Mouse (Mus musculus): ENCODE measurements at regions not wholly inside any gene's neighbourhood (a gene's known extent, or its start where the extent isn't known, plus 50 kb on each side); places are given as distances from the start of the nearest gene placed in this dataset.
A peak's percentile ranks its signal among the peaks of the same experiment; 100 is the strongest.

- Histone ChIP-seq H3K9me3 (replicated peaks) (no peaks in the 10 kb centered on the region), H3K36me3 (no peaks in the 10 kb centered on the region), H3K27me3 (replicated peaks) (no peaks in the 10 kb centered on the region), H3K4me2 (no peak overlapping the region), H3K4me1 (no peaks in the 10 kb centered on the region), H3K4me3 (replicated peaks) (no peak overlapping the region), H3K9ac (replicated peaks) (no peak overlapping the region), H3K27ac (replicated peaks) (no peak overlapping the region)
- ATAC-seq (ENCODE audit: low FRiP score): no peak
- 91% methylated on average over 10 of the region's 10 CpGs for WGBS
Observed at GRCm38 (mm10) chr12:25203371-25204067, 106.6 kb upstream of the Id2 start.

- no peak for ATAC-seq (ENCODE audit: low FRiP score)
- H3K27ac ChIP-seq (replicated peaks): no peak overlapping the region
- no peaks in the 10 kb centered on the region for H3K9me3 ChIP-seq (replicated peaks)
- H3K9ac ChIP-seq (replicated peaks): no peak overlapping the region
- H3K36me3 ChIP-seq: no peaks in the 10 kb centered on the region
- H3K27me3 ChIP-seq (replicated peaks): no peaks in the 10 kb centered on the region
- WGBS: 84% methylated on average over 4 of the region's 4 CpGs
- no peaks in the 10 kb centered on the region for H3K4me1 ChIP-seq
- no peak overlapping the region for H3K4me3 ChIP-seq (replicated peaks)
- H3K4me2 ChIP-seq: no peak overlapping the region
Observed at GRCm38 (mm10) chr12:25200161-25200560, 103.2 kb upstream of the Id2 start.

GRCm38 (mm10) chr12:25197757-25198156 is 100.8 kb upstream of the Id2 start:
- no peak overlapping the region for H3K27ac ChIP-seq (replicated peaks)
- no peaks in the 10 kb centered on the region for H3K36me3 ChIP-seq
- 35% methylated on average over 4 of the region's 4 CpGs for WGBS
- no peak for ATAC-seq (ENCODE audit: low FRiP score)
- H3K4me3 ChIP-seq (replicated peaks): no peak overlapping the region
- H3K27me3 ChIP-seq (replicated peaks): no peaks in the 10 kb centered on the region
- H3K4me2 ChIP-seq: no peak overlapping the region
- H3K9ac ChIP-seq (replicated peaks): no peak overlapping the region
- no peaks in the 10 kb centered on the region for H3K4me1 ChIP-seq
- no peaks in the 10 kb centered on the region for H3K9me3 ChIP-seq (replicated peaks)

- no peak for ATAC-seq (ENCODE audit: low FRiP score)
- no peaks in the 10 kb centered on the region for H3K4me1 ChIP-seq
Observed at GRCm38 (mm10) chr12:25196022-25196421, 99.1 kb upstream of the Id2 start.

GRCm38 (mm10) chr12:25192216-25192615 is 95.3 kb upstream of the Id2 start:
- H3K9me3 ChIP-seq (replicated peaks): no peaks in the 10 kb centered on the region
- WGBS: 91% methylated on average over 6 of the region's 6 CpGs
- H3K4me3 ChIP-seq (replicated peaks): no peak overlapping the region
- no peaks in the 10 kb centered on the region for H3K36me3 ChIP-seq
- no peak for ATAC-seq (ENCODE audit: low FRiP score)
- H3K27me3 ChIP-seq (replicated peaks): no peaks in the 10 kb centered on the region
- H3K9ac ChIP-seq (replicated peaks): no peak overlapping the region
- no peak overlapping the region for H3K4me2 ChIP-seq
- H3K4me1 ChIP-seq: 0 out of 2 replicates have a peak, but pooled peaks cover 4% of the 10 kb centered on the region
- H3K27ac ChIP-seq (replicated peaks): no peak overlapping the region

More at GRCm38 (mm10) chr12:25196022-25196421, 99.1 kb upstream of the Id2 start:
- Histone ChIP-seq H3K9me3 (replicated peaks) (no peaks in the 10 kb centered on the region), H3K27ac (replicated peaks) (no peak overlapping the region), H3K36me3 (no peaks in the 10 kb centered on the region), H3K9ac (replicated peaks) (no peak overlapping the region), H3K27me3 (replicated peaks) (no peaks in the 10 kb centered on the region), H3K4me2 (no peak overlapping the region), H3K4me3 (replicated peaks) (no peak overlapping the region)
- 95% methylated on average over 4 of the region's 4 CpGs for WGBS

- H3K27ac ChIP-seq (replicated peaks): peak overlapping the region; percentile 19; the same call in 1 of the 2 replicates
- no peak overlapping the region for H3K9ac ChIP-seq (replicated peaks)
- no peak for ATAC-seq (ENCODE audit: low FRiP score)
- 65% methylated on average over 6 of the region's 6 CpGs for WGBS
- no peaks in the 10 kb centered on the region for H3K36me3 ChIP-seq
- H3K9me3 ChIP-seq (replicated peaks): no peaks in the 10 kb centered on the region
- no peak overlapping the region for H3K4me2 ChIP-seq
- no peaks in the 10 kb centered on the region for H3K27me3 ChIP-seq (replicated peaks)
- no peak overlapping the region for H3K4me3 ChIP-seq (replicated peaks)
- 0 out of 2 replicates have a peak, but pooled peaks cover 4% of the 10 kb centered on the region for H3K4me1 ChIP-seq
Observed at GRCm38 (mm10) chr12:25190360-25190759, 93.4 kb upstream of the Id2 start.

- 0 out of 2 replicates have a peak, but pooled peaks cover 4% of the 10 kb centered on the region for H3K4me1 ChIP-seq
- H3K27me3 ChIP-seq (replicated peaks): no peaks in the 10 kb centered on the region
- no peak overlapping the region for H3K9ac ChIP-seq (replicated peaks)
- no peak overlapping the region for H3K4me3 ChIP-seq (replicated peaks)
- ATAC-seq (ENCODE audit: low FRiP score): no peak
- no peaks in the 10 kb centered on the region for H3K36me3 ChIP-seq
- no peak overlapping the region for H3K4me2 ChIP-seq
- H3K9me3 ChIP-seq (replicated peaks): no peaks in the 10 kb centered on the region
- 66% methylated on average over 16 of the region's 16 CpGs for WGBS
- H3K27ac ChIP-seq (replicated peaks): no peak overlapping the region; the same call in 1 of the 2 replicates
Observed at GRCm38 (mm10) chr12:25189174-25189761, 92.3 kb upstream of the Id2 start.

GRCm38 (mm10) chr12:25188556-25188955 is 91.6 kb upstream of the Id2 start:
- H3K36me3 ChIP-seq: no peaks in the 10 kb centered on the region
- H3K4me3 ChIP-seq (replicated peaks): no peak overlapping the region
- no peaks in the 10 kb centered on the region for H3K9me3 ChIP-seq (replicated peaks)
- no peaks in the 10 kb centered on the region for H3K27me3 ChIP-seq (replicated peaks)
- no peak overlapping the region for H3K27ac ChIP-seq (replicated peaks)
- 87% methylated on average over 3 of the region's 3 CpGs for WGBS
- 0 out of 2 replicates have a peak, but pooled peaks cover 4% of the 10 kb centered on the region for H3K4me1 ChIP-seq
- H3K4me2 ChIP-seq: no peak overlapping the region
- no peak for ATAC-seq (ENCODE audit: low FRiP score)
- no peak overlapping the region for H3K9ac ChIP-seq (replicated peaks)

- H3K4me3 ChIP-seq (replicated peaks): no peak overlapping the region
- H3K4me1 ChIP-seq: 0 out of 2 replicates have a peak, but pooled peaks cover 4% of the 10 kb centered on the region
- 79% methylated on average over 3 of the region's 3 CpGs for WGBS
- H3K9ac ChIP-seq (replicated peaks): no peak overlapping the region
- no peaks in the 10 kb centered on the region for H3K27me3 ChIP-seq (replicated peaks)
- H3K36me3 ChIP-seq: no peaks in the 10 kb centered on the region
- no peaks in the 10 kb centered on the region for H3K9me3 ChIP-seq (replicated peaks)
- no peak overlapping the region for H3K27ac ChIP-seq (replicated peaks)
- no peak for ATAC-seq (ENCODE audit: low FRiP score)
- H3K4me2 ChIP-seq: no peak overlapping the region
Observed at GRCm38 (mm10) chr12:25187216-25187615, 90.3 kb upstream of the Id2 start.

GRCm38 (mm10) chr12:25182680-25183079 is 85.7 kb upstream of the Id2 start:
- no peak overlapping the region for H3K27ac ChIP-seq (replicated peaks)
- H3K4me2 ChIP-seq: no peak overlapping the region
- no peaks in the 10 kb centered on the region for H3K9me3 ChIP-seq (replicated peaks)
- WGBS: 88% methylated on average over 4 of the region's 4 CpGs
- H3K36me3 ChIP-seq: no peaks in the 10 kb centered on the region
- H3K4me1 ChIP-seq: 0 out of 2 replicates have a peak, but pooled peaks cover 3% of the 10 kb centered on the region
- no peak overlapping the region for H3K9ac ChIP-seq (replicated peaks)
- H3K4me3 ChIP-seq (replicated peaks): no peak overlapping the region
- ATAC-seq (ENCODE audit: low FRiP score): no peak
- H3K27me3 ChIP-seq (replicated peaks): no peaks in the 10 kb centered on the region

- H3K4me1 ChIP-seq: 0 out of 2 replicates have a peak, but pooled peaks cover 3% of the 10 kb centered on the region
- H3K27me3 ChIP-seq (replicated peaks): no peaks in the 10 kb centered on the region
- H3K9me3 ChIP-seq (replicated peaks): no peaks in the 10 kb centered on the region
- H3K9ac ChIP-seq (replicated peaks): no peak overlapping the region
- H3K4me3 ChIP-seq (replicated peaks): no peak overlapping the region
- no peak for ATAC-seq (ENCODE audit: low FRiP score)
- WGBS: 93% methylated on average over 8 of the region's 8 CpGs
- H3K4me2 ChIP-seq: no peak overlapping the region
- H3K27ac ChIP-seq (replicated peaks): no peak overlapping the region
- H3K36me3 ChIP-seq: no peaks in the 10 kb centered on the region
Observed at GRCm38 (mm10) chr12:25181317-25181716, 84.4 kb upstream of the Id2 start.

GRCm38 (mm10) chr12:25180861-25181260 is 83.9 kb upstream of the Id2 start:
- Histone ChIP-seq H3K4me2 (no peak overlapping the region), H3K4me3 (replicated peaks) (no peak overlapping the region), H3K9me3 (replicated peaks) (no peaks in the 10 kb centered on the region), H3K27me3 (replicated peaks) (no peaks in the 10 kb centered on the region), H3K9ac (replicated peaks) (no peak overlapping the region), H3K27ac (replicated peaks) (no peak overlapping the region), H3K36me3 (no peaks in the 10 kb centered on the region), H3K4me1 (0 out of 2 replicates have a peak, but pooled peaks cover 3% of the 10 kb centered on the region)
- no peak for ATAC-seq (ENCODE audit: low FRiP score)
- WGBS: 96% methylated on average over 1 of the region's 1 CpGs
